Mouse (Mus musculus) B cell, adult (primary cell): ENCODE data around the gene Rfc1. TPM values are rescaled to one million over a fixed set of nuclear protein-coding genes. Genes with fewer than 3 reads are reported as not detected.

ENCODE experiments used
- total RNA-seq: library from RNA; stranded (reverse); gene quantifications from 4 replicates; pipeline ENCODE4 v1.2.4, GENCODE M21; 2023; ENCODE audit not compliant: inconsistent age

The Rfc1 gene
- 76.8 to 102 TPM (median 78.3 TPM) in 4 replicates for total RNA-seq

DNA sequence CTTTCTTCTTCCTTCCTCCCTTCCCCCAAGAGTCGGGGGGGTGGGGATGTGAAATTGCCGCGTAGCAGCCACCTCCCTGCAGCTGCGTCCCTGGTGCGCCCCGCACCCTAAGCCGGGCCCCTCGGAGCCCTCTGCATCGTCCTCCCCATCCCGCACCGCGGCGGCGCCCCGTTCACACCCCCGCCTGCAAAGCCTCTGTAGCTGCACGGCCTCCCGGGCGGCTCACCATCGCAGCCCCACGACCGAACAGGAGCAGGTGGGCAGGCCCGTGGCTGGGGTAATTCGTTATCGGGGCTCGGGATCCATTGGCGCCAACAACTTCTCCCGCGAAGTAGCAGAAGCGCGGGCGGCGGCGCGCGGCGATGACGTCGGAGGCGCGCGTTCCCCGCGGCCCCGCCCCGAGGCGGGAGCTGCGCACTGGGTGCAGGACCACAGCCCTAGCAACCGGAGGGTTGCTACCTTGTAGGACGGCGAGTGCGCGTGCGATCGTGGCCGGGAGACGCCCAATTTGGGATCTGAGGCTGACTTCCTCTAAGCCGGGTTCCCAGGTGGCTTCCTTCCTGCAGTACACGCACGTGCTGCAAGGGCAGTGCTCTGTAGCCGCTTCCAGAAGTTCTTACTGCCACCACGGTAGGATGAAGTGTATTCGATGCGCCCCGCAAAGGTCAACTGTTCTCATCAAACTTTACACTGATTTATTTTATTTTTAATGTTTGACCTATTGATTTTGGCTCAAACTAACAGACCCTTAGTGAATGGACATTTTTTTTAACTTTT, at the start of gene Rfc1:
TSS of gene Rfc1 (minus strand) at position 373 of the 777 bp plus-strand sequence.

DNA sequence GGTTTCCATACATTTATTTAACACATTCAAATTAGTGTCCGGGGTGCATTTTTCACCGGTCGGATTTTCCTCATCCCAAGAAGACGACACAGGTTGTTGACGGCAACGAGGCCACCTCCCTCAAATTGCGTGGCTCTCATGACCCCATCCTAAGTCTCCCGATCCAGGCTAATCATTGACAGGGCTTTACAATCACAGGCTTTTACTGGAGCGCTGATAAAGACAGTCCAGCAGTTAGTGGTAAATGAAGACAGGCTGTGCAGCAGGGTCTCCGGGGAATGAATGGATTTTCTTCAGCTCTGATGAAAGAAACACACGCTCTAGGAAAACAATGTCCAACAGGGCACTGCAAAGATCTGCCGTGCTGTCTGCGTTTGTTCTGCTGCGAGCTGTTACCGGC, 12.7 kb upstream of the Rfc1 start, which contains the start of gene Klb:
TSS of gene Klb (plus strand) at position 147 of the 400 bp plus-strand sequence.

Other genes starting within 250 kb of the Rfc1 start
- 23.3 to 30.4 TPM (median 25.8 TPM) in 4 replicates for gene Tmem156, start 243.5 kb downstream of the Rfc1 start, total RNA-seq
- 17.7 to 22.3 TPM (median 20.8 TPM) in 4 replicates for gene Klhl5, start 228.1 kb downstream of the Rfc1 start, total RNA-seq
- gene Wdr19, start 136.0 kb downstream of the Rfc1 start, total RNA-seq, result 1.6 to 2.7 TPM (median 1.7 TPM) in 4 replicates
- gene Klb, start 12.6 kb upstream of the Rfc1 start, total RNA-seq, result not detected in 4 replicates
- 2,164 to 2,244 TPM (median 2,231 TPM) in 4 replicates for gene Rpl9, start 55.8 kb upstream of the Rfc1 start, total RNA-seq
- 38.0 to 50.0 TPM (median 39.6 TPM) in 4 replicates for gene Lias, start 55.8 kb upstream of the Rfc1 start, total RNA-seq
- 25.6 to 34.2 TPM (median 27.9 TPM) in 4 replicates for gene Ugdh, start 100.3 kb upstream of the Rfc1 start, total RNA-seq
- gene Gm43552, start 157.2 kb upstream of the Rfc1 start, total RNA-seq, result 3.1 TPM in 1 of 4 replicates, not detected in the others
- 352 to 369 TPM (median 361 TPM) in 4 replicates for gene Smim14, start 201.5 kb upstream of the Rfc1 start, total RNA-seq
- gene Ube2k, start 201.6 kb upstream of the Rfc1 start, total RNA-seq, result 68.3 to 76.7 TPM (median 69.7 TPM) in 4 replicates